Mouse (Mus musculus): Measurements from ENCODE around the gene Tnxb.

Gene Tnxb

GRCm38 (mm10) chr17:34643379-34643778 is 27.0 kb upstream of the Tnxb start:
- DNase-seq (ENCODE audit: low spot score in 2 of 2): no peak

GRCm38 (mm10) chr17:34643944-34644343 is 26.4 kb upstream of the Tnxb start:
- DNase-seq (ENCODE audit: low spot score in 2 of 2): no peak

GRCm38 (mm10) chr17:34644608-34645007 is 25.7 kb upstream of the Tnxb start, which contains the start of gene Fkbpl:
Gene Fkbpl, plus strand, starts transcription at chr17:34644764.
- peak; percentile 91 to 95 for DNase-seq (ENCODE audit: low spot score in 2 of 2)

GRCm38 (mm10) chr17:34645256-34645829 is 25.0 kb upstream of the Tnxb start:
- DNase-seq (ENCODE audit: low spot score in 2 of 2): no peak

- no peak for DNase-seq (ENCODE audit: low spot score in 2 of 2)
These were observed 24.4 kb upstream of the Tnxb start for GRCm38 (mm10) chr17:34645831-34646511.

GRCm38 (mm10) chr17:34646906-34647787 is 23.2 kb upstream of the Tnxb start, which contains the start of gene Atf6b:
Gene Atf6b, plus strand, starts transcription at chr17:34647146.
- DNase-seq (ENCODE audit: low spot score in 2 of 2): peak; percentile 94 to 95

- DNase-seq (ENCODE audit: low spot score in 2 of 2): no peak
These were observed 22.0 kb upstream of the Tnxb start for GRCm38 (mm10) chr17:34648141-34648890.

GRCm38 (mm10) chr17:34649106-34649864 is 21.1 kb upstream of the Tnxb start:
- DNase-seq (ENCODE audit: low spot score in 2 of 2): no peak

GRCm38 (mm10) chr17:34650781-34651180 is 19.6 kb upstream of the Tnxb start:
- no peak for DNase-seq (ENCODE audit: low spot score in 2 of 2)

- no peak for DNase-seq (ENCODE audit: low spot score in 2 of 2)
These were observed 18.7 kb upstream of the Tnxb start for GRCm38 (mm10) chr17:34651507-34652221.

- no peak for DNase-seq (ENCODE audit: low spot score in 2 of 2)
These were observed 17.8 kb upstream of the Tnxb start for GRCm38 (mm10) chr17:34652546-34652945.

- no peak for DNase-seq (ENCODE audit: low spot score in 2 of 2)
These were observed 17.4 kb upstream of the Tnxb start for GRCm38 (mm10) chr17:34652985-34653384.

GRCm38 (mm10) chr17:34653746-34654285 is 16.5 kb upstream of the Tnxb start:
- peak in 1 of 2 experiments; percentile 80 for DNase-seq (ENCODE audit: low spot score in 2 of 2)

- DNase-seq (ENCODE audit: low spot score in 2 of 2): no peak
These were observed 15.9 kb upstream of the Tnxb start for GRCm38 (mm10) chr17:34654392-34654791.

GRCm38 (mm10) chr17:34655160-34655559 is 15.2 kb upstream of the Tnxb start:
- DNase-seq (ENCODE audit: low spot score in 2 of 2): no peak

- DNase-seq (ENCODE audit: low spot score in 2 of 2): peak; percentile 89 to 90
These were observed 14.7 kb upstream of the Tnxb start for GRCm38 (mm10) chr17:34655581-34655991.

- DNase-seq (ENCODE audit: low spot score in 2 of 2): no peak
These were observed 13.7 kb upstream of the Tnxb start for GRCm38 (mm10) chr17:34656666-34657065.

GRCm38 (mm10) chr17:34657271-34657670 is 13.1 kb upstream of the Tnxb start:
- DNase-seq (ENCODE audit: low spot score in 2 of 2): no peak

GRCm38 (mm10) chr17:34658145-34658544 is 12.2 kb upstream of the Tnxb start:
- no peak for DNase-seq (ENCODE audit: low spot score in 2 of 2)

GRCm38 (mm10) chr17:34658591-34658990 is 11.7 kb upstream of the Tnxb start:
- no peak for DNase-seq (ENCODE audit: low spot score in 2 of 2)
